Mouse (Mus musculus) thymus, adult 2 months (tissue): ENCODE data around the gene Mctp1. TPM values are rescaled to one million over a fixed set of nuclear protein-coding genes. Genes with fewer than 3 reads are reported as not detected.
A peak's percentile ranks its signal among the peaks of the same experiment; 100 is the strongest.

Experiments used
- DNase-seq: peaks from one replicate; pipeline ENCODE4 v3.0.0; 2021
- H3K27ac ChIP-seq: fragments of 200-500 bp; 2 replicates; pipeline ENCODE4 v1.5.1; 2012; ENCODE audit warnings: low read length, control low read depth; ENCODE audit not compliant: control insufficient read depth, insufficient read depth
- H3K27me3 ChIP-seq: fragments of 200-500 bp; 2 replicates; pipeline ENCODE4 v1.6.1; 2012; ENCODE audit warnings: mild to moderate bottlenecking, low read length, moderate library complexity, mixed read lengths; ENCODE audit not compliant: control insufficient read depth, insufficient read depth
- H3K36me3 ChIP-seq: fragments of 200-500 bp; 2 replicates; pipeline ENCODE4 v1.6.1; 2012; ENCODE audit warnings: mild to moderate bottlenecking, low read length, moderate library complexity; ENCODE audit not compliant: control insufficient read depth, insufficient read depth
- H3K4me1 ChIP-seq: fragments of 200-500 bp; replicated peaks from 2 replicates; pipeline ENCODE4 v1.6.1; 2012; ENCODE audit warnings: low read length; ENCODE audit not compliant: control insufficient read depth, insufficient read depth
- H3K4me3 ChIP-seq: fragments of 200-500 bp; 2 replicates; pipeline ENCODE4 v1.5.1; 2012; ENCODE audit warnings: mild to moderate bottlenecking, low read length, control low read depth, moderate library complexity; ENCODE audit not compliant: control insufficient read depth, insufficient read depth
- CTCF ChIP-seq: fragments of 200-500 bp; IDR thresholded peaks from 2 replicates; pipeline ENCODE4 v1.5.1; 2012; ENCODE audit warnings: mild to moderate bottlenecking, control low read depth, low read length, moderate library complexity, borderline replicate concordance; ENCODE audit not compliant: control insufficient read depth, poor library complexity, insufficient read depth; ENCODE audit errors: extremely low read depth
- POLR2A ChIP-seq: fragments of 200-500 bp; IDR thresholded peaks from 2 replicates; pipeline ENCODE4 v1.6.1; 2012; ENCODE audit warnings: mild to moderate bottlenecking, low read length, control low read depth, moderate library complexity; ENCODE audit not compliant: control insufficient read depth, poor library complexity, insufficient read depth; ENCODE audit errors: extremely low read depth
- WGBS: fragments of 180-500 bp; shearing (Covaris S2); methylation state at CpG from one replicate; pipeline ENCODE4 v1.1.7; 2018; 5-methylcytosine and 5-hydroxymethylcytosine counted together
- polyA plus RNA-seq: library from polyadenylated mRNA; depleted of rRNA; stranded (reverse); fragments of >200 nt; gene quantifications from 2 replicates; pipeline ENCODE4 v1.2.3, GENCODE M21; 2012

Gene Mctp1
- polyA plus RNA-seq, 1 experiment = 0.77 TPM

DNA sequence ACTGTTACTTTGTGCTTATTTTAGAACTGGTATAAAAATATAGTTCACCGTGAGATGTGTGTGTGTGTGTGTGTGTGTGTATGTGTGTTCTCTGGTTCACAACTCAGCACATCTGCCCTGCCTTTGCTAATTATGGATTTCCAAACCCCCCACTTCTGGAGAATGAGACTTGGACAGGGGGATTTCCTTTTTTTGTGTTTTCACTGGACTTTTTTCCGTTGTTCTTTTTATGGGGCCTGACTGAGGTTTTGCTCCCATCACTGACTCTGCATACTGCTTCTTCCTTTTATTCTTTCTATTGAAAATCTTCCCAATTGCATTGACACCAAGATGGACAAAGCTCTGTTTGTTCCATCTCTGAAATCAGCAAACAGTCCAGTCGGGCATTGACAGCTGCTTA lies 438.7 kb downstream of the Mctp1 start:
- Histone ChIP-seq H3K36me3 (no peaks in the 10 kb centered on the region), H3K27me3 (no peaks in the 10 kb centered on the region), H3K4me1 (no peaks in the 10 kb centered on the region), H3K27ac (no peak overlapping the region), H3K4me3 (no peak overlapping the region)
- TF ChIP-seq CTCF (no peak), POLR2A (no peak)
- WGBS = 89% methylated on average over 3 of the region's 3 CpGs
- no peak for DNase-seq

DNA sequence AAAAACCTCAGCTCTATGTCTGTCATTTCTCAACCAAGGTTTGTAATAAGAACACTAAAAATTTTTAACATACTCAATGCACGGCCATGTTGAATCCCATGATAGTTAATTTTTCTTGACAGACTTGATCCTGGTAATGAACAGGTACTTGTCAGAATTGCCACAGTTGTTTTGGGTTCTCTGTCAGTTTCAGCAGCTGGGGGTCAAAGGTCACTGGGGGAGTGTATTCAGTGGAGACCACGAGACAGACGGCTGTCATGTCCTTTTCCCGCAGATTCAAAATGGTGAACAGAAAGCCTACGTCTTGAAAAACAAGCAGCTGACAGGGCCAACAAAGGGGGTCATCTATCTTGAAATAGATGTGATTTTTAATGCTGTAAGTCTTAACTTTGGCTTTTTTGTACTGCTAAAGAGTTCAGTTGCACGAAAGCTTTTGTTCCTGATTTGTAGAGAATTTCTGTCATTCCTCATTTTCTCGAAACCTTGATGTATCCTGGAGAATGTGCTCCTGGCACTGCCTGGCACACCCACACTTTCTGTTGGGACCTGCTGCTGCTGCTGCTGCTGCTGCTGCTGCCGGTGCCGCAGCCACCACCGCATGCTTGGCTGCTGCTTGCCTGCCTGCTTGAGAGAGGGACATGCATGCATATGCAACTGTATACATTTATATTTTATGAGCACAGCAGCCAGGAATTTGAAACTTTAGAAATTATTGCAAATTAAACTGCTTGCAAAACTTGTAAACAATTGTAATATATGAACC lies 440.8 kb downstream of the Mctp1 start:
- Histone ChIP-seq H3K4me1 (no peaks in the 10 kb centered on the region), H3K27me3 (no peaks in the 10 kb centered on the region), H3K36me3 (no peaks in the 10 kb centered on the region), H3K4me3 (no peak overlapping the region), H3K27ac (no peak overlapping the region)
- TF ChIP-seq CTCF = no peak
- no peak for TF ChIP-seq POLR2A
- WGBS = 98% methylated on average over 10 of the region's 10 CpGs
- DNase-seq = no peak

DNA sequence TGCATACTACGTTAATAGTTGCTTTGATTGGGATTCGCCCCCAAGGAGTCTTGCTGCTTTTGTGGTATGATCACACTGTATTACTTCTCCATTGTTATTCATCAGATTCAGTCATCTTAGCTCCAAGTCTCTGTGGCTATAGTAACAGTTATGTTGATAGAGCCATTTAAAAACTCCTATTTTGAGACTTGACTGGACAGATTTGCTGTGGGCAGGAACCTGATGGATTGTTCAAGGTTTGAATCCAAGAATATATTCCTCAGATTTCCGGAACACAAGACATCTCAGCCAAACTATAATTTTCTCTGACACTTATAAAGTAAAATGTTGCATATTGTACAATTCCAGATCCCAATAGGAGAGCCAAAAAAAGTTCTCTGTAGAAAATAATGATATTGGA lies 443.4 kb downstream of the Mctp1 start:
- DNase-seq = no peak
- WGBS = 95% methylated on average over 3 of the region's 3 CpGs
- H3K27me3 ChIP-seq = no peaks in the 10 kb centered on the region
- TF ChIP-seq CTCF (no peak), POLR2A (no peak)
- H3K4me3 ChIP-seq = no peak overlapping the region
- no peaks in the 10 kb centered on the region for H3K4me1 ChIP-seq
- H3K36me3 ChIP-seq = no peaks in the 10 kb centered on the region
- H3K27ac ChIP-seq = no peak overlapping the region

DNA sequence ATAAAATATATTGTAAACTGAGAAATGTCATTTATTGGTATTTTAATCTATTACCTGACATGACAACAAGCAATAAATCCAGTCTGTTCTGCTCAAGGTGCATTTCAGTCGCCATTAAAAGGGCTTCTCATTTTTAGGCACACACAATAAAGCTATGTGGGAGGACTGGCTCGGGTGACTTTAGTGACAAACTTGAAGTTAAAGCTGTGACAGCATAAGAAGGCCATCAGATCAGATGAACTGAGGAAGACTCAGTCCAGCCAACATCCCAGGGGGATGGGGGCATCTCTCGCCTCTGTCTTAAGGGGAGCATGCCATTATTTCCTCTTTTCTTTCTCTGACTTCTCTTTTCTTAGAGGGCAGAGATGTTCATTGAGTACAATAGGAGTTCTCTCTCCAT lies 453.7 kb downstream of the Mctp1 start:
- no peak overlapping the region for H3K4me3 ChIP-seq
- H3K27me3 ChIP-seq = no peaks in the 10 kb centered on the region
- H3K4me1 ChIP-seq = no peaks in the 10 kb centered on the region
- no peak for DNase-seq
- no peaks in the 10 kb centered on the region for H3K36me3 ChIP-seq
- no peak for TF ChIP-seq POLR2A
- TF ChIP-seq CTCF = no peak
- no peak overlapping the region for H3K27ac ChIP-seq
- 68% methylated on average over 3 of the region's 3 CpGs for WGBS

DNA sequence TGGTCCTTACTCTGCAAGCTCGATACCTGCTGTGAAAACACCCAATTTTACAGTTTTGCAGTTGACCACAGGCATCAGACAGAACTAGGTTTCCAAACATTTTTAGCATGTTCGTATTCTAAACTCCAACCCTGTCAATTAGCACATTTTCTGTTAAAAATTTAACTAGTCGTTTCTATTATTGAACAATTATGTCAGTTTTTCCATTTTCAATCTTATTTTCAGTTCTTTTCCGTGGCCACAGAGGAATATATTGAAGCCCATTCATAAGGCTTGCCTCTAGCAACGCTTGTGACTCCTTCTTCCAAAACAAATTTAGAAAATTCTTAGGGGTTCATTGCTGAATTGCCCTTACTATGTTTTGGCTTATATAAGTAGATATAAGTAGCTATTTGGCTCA lies 456.4 kb downstream of the Mctp1 start:
- Histone ChIP-seq H3K4me1 (no peaks in the 10 kb centered on the region), H3K27ac (no peak overlapping the region), H3K4me3 (no peak overlapping the region), H3K36me3 (no peaks in the 10 kb centered on the region), H3K27me3 (no peaks in the 10 kb centered on the region)
- 85% methylated on average over 5 of the region's 5 CpGs for WGBS
- no peak for TF ChIP-seq CTCF
- no peak for TF ChIP-seq POLR2A
- DNase-seq = no peak

DNA sequence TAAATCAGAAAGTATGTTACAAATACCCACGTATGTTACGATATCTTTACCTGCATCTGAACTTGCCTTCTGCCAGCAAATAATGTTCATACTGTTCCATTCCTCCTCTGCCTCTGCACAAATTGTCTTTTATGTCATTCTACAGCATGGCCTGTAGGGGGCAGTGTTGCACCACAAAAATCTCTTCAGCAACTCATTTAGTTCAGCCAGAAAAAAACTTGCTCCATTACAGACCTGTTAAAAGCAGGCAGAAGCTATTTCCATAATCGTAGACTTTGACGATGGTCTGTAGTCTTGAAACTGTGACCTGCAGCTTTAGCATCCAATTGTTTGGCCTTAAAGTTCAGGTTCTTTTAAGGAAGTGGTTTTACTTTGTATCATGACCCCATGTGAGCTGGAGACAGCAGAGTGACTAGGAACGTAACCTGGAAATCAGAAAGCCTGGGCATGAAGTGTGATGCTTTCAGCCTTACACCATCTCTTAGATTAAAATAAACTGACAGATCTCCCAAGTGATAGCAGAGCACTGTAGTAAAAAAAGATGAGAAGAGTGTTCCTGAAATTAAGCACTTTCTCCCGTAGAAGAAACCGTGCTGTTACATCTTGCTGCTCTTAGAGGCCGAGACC lies 460.4 kb downstream of the Mctp1 start:
- H3K27ac ChIP-seq = no peak overlapping the region
- no peak for TF ChIP-seq POLR2A
- no peak for TF ChIP-seq CTCF
- H3K4me1 ChIP-seq = no peaks in the 10 kb centered on the region
- DNase-seq = peak; percentile 22
- no peaks in the 10 kb centered on the region for H3K36me3 ChIP-seq
- 71% methylated on average over 8 of the region's 8 CpGs for WGBS
- no peaks in the 10 kb centered on the region for H3K27me3 ChIP-seq
- no peak overlapping the region for H3K4me3 ChIP-seq

DNA sequence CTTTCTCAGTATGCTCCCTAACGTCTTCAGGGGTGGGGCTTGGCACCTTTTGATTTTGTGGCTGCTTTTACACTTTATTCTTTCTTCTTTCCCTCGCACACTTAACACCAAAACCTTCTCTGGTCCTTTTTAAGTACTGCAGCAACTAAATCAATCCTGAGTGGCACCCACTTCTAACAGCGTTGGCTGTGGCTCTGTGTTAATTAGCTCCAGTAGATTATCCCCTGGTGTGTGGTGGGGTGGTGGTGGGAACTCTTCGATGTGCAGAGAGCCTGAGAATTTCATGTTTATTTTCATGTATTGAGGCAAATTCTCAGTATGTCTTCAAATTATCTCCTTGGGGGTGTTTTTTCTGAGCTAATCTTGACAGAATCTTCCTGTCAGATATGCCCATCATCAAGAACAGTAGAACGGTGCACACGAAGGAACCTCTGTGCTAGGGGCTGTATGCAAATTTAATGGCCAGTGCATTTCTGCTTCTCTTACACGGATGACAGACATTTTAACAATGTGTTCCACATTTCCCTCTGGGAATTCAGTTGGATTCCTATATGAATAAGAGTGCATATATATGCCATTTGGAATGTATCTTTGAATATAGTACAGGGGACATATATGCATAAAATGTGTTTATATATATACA lies 466.2 kb downstream of the Mctp1 start:
- TF ChIP-seq CTCF (no peak), POLR2A (no peak)
- Histone ChIP-seq H3K27ac (no peak overlapping the region), H3K4me1 (no peaks in the 10 kb centered on the region), H3K27me3 (no peaks in the 10 kb centered on the region), H3K36me3 (no peaks in the 10 kb centered on the region), H3K4me3 (no peak overlapping the region)
- WGBS = 70% methylated on average over 7 of the region's 7 CpGs
- no peak for DNase-seq
